Mouse (Mus musculus) heart, postnatal 36 days (tissue): ENCODE data around the gene Trpm5. TPM values are rescaled to one million over a fixed set of nuclear protein-coding genes. Genes with fewer than 3 reads are reported as not detected.
A peak's percentile ranks its signal among the peaks of the same experiment; 100 is the strongest.

ENCODE experiments used
- DNase-seq, 2 experiments: peaks; one replicate each; pipeline ENCODE4 v3.0.0; 2021 to 2022
- intact Hi-C: fragments of 180-260 bp; cut with DNase I; formaldehyde crosslinking; loops from one replicate; pipeline ENCODE4 v1.15.1; 2025
- total RNA-seq, 2 experiments: library from RNA; stranded (reverse); gene quantifications; 2 replicates each; pipeline ENCODE4 v1.2.3; 2021

Trpm5 gene
- not detected for total RNA-seq

DNA sequence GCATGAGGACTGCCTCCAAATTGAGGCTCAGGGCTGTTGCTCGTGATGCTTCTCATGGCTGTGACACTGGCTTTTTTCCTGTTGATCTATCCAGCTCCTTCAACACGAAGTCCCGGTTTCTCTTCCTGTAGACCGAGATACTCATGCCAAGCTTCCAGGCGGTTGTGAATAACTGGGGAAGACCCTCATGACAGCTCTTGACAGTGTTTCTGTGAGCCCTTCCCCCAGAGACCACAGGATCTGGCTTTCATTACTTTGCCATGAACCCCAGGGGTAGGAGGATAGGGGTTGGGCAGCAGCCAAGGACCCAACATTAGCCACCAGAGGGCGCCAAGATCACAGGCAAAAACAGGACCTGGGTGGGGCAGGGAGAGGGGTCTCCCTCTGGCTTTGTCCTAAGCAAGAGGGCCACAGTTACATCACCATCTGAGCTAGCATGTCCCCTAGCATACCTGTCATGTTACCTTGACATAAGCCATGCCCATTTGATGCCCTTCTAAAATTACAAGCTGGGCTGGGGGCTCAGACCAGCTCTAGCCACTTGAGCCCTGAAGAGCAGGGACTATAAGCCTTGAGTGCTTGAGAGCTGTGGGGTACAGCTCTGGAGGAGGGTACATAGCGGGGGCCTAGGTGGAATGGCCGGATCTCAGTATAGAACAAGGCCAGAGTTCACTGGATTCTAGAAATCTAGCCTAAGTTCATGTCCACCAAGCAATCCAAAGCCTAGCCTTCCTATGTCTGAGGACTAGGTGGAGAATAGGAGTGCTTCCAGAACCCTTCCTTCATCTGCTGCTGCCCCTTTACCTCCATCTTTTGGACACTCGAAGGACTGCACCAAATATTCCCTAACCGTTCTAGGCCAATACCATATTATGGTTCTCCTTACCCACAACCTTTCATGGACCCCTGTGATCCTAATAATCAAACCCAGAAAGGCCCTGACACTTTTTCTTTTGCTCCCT is at the start of gene Trpm5:
Trpm5 (minus strand) TSS at position 51 of the 962 bp plus-strand sequence.
- intact Hi-C loops, result loop anchor here (1.0 to 2.0 kb wide), 3 partner anchors 43 to 372 kb away; no protein-coding TSS in a partner anchor
- peak; percentile 80 to 83 for DNase-seq

DNA sequence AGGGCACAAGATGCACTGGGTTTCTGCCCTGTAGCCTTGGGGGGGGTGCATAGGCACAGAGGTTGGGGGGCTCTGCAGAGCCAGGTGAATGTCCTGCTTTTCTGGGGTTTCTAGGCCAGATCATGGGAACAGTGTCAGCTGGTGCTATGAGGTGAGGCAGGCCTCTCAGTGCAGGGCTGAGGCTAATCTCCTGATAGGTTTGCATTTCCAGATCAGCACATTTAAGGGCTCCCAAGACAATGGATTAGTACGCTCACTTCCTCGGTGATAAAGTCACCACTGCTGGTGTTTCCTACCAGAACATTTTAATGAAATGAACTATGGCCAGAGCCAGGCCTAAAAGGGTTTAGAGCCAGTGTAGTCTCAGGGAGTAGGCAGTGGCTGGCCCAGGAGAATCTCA is 48.2 kb upstream of the Trpm5 start:
- intact Hi-C loops, result no loop called here
- DNase-seq, result no peak

DNA sequence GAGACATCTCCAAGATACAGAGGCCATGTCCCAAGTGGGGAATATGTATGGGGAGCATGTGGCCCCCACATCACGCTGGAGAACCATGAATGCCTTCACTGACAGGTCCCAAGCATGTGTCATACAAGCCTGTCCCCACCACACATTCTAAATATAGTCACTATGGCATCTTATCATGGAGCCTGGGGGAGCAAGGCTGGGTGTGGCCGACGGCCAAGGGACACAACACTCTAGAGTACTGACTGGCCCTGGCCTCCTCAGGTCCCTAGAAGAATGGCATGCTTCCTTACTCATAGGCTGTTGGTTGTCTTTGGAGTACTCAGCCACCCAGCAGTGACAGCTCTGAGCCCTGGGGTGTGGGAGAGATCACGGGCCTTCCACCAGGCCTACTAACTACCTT is 45.5 kb upstream of the Trpm5 start:
- DNase-seq, result peak in 1 of 2 experiments; percentile 59

DNA sequence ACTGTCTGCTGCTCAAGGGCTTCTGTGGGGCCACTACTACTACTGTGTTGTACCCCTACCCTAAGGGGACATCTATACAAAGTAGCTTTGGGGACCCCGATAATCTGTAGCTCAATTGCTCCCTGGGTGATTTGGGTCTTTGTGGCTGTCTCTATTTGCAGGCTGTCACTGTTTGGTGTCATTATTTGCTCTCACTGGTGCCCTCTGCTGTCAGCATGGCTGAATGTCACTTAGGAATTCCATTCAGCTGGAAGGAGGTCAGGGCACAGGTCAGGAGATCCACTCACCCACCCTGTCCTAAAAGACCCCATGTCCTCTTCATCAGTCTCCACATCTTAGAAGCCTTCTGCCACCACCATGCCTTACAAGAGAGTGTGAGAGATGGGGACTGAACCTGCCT is 44.3 kb upstream of the Trpm5 start:
- peak; percentile 79 to 84 for DNase-seq
- intact Hi-C loops, result loop anchor here (1.0 to 2.0 kb wide), 2 partner anchors 32 to 44 kb away; partner anchors contain the start of genes Kcnq1 and Trpm5

More for the DNA sequence above, 45.5 kb upstream of the Trpm5 start:
- intact Hi-C loops, result loop anchor here (2.0 kb wide), 1 partner anchor 33 kb away; the partner anchor contains the start of gene Kcnq1

DNA sequence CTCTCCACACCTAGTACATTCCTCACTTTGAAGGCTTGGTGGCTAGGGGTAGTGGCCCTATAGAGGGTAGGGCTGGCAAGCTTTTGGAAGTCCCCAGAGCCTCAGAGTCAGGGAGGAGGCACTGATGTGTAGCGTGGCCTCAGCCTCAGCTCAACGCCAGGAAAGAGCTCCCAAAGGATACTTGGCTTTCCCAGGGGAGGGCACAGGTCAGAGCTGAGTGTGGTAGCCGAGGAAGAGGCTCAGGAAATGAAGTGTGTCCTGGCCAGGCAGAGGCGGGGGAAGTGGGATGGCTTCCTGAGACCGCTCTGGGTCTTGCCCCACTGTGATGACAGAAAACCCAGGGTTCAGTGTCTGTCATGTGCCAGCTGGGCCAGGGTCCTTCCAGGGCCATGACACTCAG is 42.1 kb upstream of the Trpm5 start:
- intact Hi-C loops, result no loop called here
- DNase-seq, result no peak

DNA sequence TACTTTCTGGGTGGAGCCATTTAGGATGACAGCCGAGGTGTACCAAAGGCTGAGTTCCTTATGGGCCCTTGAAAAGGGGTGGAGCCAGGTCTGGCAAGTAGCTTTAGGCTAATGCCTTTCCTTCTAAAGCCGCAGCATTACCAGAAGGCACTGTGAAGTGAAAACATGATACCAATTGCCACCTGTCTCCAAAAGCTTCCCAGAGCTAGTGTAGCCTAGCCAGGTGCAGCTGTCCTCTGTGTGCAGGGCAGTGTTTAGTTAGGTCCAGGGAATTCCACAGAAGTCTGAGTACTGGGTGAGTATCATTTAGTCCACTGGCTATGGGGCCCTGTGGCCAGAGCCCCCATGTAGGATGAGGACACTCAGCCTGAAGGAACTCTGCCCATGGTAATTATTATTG is 41.7 kb upstream of the Trpm5 start:
- intact Hi-C loops, result no loop called here
- no peak for DNase-seq

- no peak for DNase-seq
- intact Hi-C loops, result no loop called here
These were observed 38.4 kb upstream of the Trpm5 start for GRCm38 (mm10) chr7:143132815-143133214.

- intact Hi-C loops, result loop anchor here (2.0 kb wide), 1 partner anchor 14 kb away; no protein-coding TSS in a partner anchor
These were observed 30.5 kb upstream of the Trpm5 start for GRCm38 (mm10) chr7:143124902-143125301.

GRCm38 (mm10) chr7:143123876-143124669 is 29.6 kb upstream of the Trpm5 start:
- intact Hi-C loops, result loop anchor here (2.0 kb wide), 1 partner anchor 13 kb away; no protein-coding TSS in a partner anchor
- peak; percentile 60 to 67 for DNase-seq

More at GRCm38 (mm10) chr7:143124902-143125301, 30.5 kb upstream of the Trpm5 start:
- no peak for DNase-seq

GRCm38 (mm10) chr7:143122191-143122590 is 27.7 kb upstream of the Trpm5 start:
- peak; percentile 56 to 65 for DNase-seq
- intact Hi-C loops, result no loop called here

GRCm38 (mm10) chr7:143119826-143120225 is 25.4 kb upstream of the Trpm5 start:
- intact Hi-C loops, result no loop called here
- DNase-seq, result no peak

GRCm38 (mm10) chr7:143119407-143119806 is 25.0 kb upstream of the Trpm5 start:
- intact Hi-C loops, result no loop called here
- DNase-seq, result no peak

DNA sequence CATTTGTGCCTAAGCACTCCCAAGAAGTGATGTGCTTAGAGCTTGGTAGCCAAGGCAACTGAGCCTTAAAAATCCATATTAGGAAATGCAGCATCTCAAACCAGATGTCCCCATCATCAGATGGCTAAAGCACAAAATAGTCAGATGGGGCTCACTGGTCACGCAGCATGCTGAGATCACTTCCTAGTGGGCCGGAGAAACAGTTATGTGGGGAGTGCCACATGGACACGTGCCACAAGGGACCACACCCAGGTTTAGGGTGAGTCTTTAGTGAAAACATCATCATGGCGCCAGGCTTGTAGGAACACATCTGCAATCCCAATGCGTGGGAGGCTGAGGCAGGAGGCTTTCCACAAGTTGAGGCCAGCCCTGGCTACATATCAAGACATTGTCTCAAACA is 22.1 kb upstream of the Trpm5 start:
- intact Hi-C loops, result no loop called here
- DNase-seq, result no peak

DNA sequence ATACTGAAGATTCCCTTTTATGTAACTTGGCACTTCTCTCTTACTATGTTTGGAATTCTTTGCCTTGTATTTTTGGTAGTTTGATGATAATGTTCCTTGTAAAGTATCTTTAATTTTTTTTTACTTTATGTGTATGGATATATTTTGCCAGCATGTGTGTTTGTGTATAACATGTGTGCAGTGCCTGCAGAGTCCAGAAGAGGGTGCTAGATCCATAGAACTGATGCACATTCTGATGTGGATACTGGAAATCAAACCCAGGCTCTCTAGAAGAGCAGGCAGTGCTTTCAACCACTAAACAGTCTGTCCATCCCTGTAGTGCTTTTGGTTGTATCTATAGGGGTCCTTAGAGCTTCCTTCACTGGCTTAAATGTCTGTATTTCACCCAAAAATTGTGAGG is 20.3 kb upstream of the Trpm5 start:
- intact Hi-C loops, result no loop called here
- DNase-seq, result no peak

DNA sequence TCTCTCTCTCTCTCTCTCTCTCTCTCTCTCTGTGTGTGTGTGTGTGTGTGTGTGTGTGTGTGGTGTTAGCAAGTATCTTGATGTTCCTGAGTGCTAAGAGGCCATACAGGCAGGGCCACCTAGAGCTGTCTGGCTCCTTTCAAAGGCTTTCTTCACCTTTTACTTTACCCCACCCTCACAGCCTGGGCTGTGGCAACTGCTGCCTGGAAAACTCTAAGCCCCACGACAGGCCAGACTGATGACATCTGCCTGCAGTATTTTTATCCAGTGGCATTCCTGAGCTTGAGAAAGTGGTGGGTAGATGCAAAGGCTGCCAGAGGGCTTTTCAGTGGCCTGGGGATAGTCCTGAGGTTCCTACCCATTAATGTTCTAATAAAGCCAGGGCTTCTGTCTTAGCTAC is 18.0 kb upstream of the Trpm5 start:
- no peak for DNase-seq
- intact Hi-C loops, result no loop called here

DNA sequence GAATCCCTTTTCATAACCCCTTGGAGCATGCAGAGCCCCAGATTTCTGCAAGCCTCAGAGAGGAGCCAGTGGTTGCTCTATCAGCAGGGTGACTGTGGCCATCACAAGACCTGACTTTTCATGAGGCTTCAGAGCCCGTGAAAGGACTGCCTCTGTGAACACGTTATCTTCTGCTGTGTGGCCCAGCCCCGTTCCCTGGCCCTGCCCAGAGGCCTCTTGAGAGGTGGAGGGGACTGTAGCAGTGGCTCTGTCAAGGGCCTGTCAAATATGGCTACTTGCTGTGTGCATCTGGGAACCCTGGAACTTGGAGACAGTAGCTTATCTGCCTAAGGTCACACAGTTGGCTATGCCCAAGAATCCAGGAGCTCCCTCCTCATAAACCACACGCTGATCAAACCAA is 17.3 kb upstream of the Trpm5 start:
- intact Hi-C loops, result loop anchor here (2.0 kb wide), 1 partner anchor 13 kb away; no protein-coding TSS in a partner anchor
- DNase-seq, result no peak

DNA sequence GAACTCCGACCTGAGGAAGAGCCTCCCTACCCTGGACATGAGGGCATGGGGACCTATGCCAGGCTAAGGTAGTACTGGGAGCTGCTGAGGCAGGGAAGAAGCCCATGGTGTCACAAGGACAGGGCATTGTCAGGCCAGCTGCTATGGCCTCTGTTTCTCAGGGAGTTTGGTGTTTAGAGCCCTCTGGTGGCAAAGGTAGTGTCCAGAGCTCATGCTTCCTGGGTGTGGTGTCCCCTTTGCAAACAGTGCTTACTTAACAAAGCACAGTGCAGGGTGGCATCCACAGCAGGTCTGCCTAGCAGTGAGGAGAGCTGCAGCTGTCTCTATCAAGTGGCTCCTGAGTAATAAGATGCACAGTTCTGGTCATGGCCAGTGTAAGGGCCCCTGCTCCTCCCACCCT is 16.4 kb upstream of the Trpm5 start:
- intact Hi-C loops, result loop anchor here (2.0 kb wide), 1 partner anchor 14 kb away; no protein-coding TSS in a partner anchor
- DNase-seq, result no peak

- intact Hi-C loops, result loop anchor here (2.0 to 5.0 kb wide), 2 partner anchors 15 to 188 kb away; no protein-coding TSS in a partner anchor
- no peak for DNase-seq
These were observed 15.3 kb upstream of the Trpm5 start for GRCm38 (mm10) chr7:143109696-143110095.

GRCm38 (mm10) chr7:143108996-143109660 is 14.7 kb upstream of the Trpm5 start:
- DNase-seq, result no peak
- intact Hi-C loops, result loop anchor here (5.0 kb wide), 1 partner anchor 188 kb away; no protein-coding TSS in a partner anchor

DNA sequence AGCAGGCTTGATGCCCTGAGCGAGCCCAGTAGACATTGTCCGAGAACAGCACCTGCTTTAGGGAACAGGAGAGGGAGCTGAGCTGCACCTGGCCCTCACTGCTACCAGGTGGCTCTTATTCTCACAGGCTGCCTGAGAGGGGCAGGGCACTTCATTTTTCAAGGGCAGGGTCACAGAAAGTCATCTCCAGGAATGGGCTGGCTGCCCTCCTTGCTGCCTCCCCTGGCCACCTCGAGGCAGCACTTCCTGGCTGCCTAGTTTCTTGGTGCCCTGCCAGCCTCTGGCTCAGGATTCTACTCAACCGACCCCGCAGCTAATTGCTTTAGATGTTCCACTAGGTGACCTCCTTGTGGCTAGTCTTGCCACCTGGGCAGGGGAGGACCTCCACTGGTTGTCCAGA is 13.8 kb upstream of the Trpm5 start:
- intact Hi-C loops, result loop anchor here (5.0 kb wide), 1 partner anchor 189 kb away; no protein-coding TSS in a partner anchor
- DNase-seq, result peak; percentile 46 to 61
